Mouse (Mus musculus) bone marrow, adult 2 months (tissue): ENCODE measurements around the gene Spag9. TPM values are rescaled to one million over a fixed set of nuclear protein-coding genes. Genes with fewer than 3 reads are reported as not detected.
A peak's percentile ranks its signal among the peaks of the same experiment; 100 is the strongest.

Experiments
- H3K27ac ChIP-seq: fragments of 200-500 bp; 2 replicates; pipeline ENCODE4 v1.5.1; 2012; ENCODE audit warnings: low read depth, mild to moderate bottlenecking, control low read depth, inconsistent platforms, low read length; ENCODE audit not compliant: control insufficient read depth, poor library complexity, insufficient read depth
- H3K4me1 ChIP-seq: fragments of 200-500 bp; 2 replicates; pipeline ENCODE4 v1.6.1; 2011; ENCODE audit warnings: low read length; ENCODE audit not compliant: control insufficient read depth, insufficient read depth
- H3K4me3 ChIP-seq: fragments of 200-500 bp; replicated peaks from 2 replicates; pipeline ENCODE3; 2011; ENCODE audit warnings: mild to moderate bottlenecking, low read depth, low read length, control low read depth; ENCODE audit not compliant: control insufficient read depth
- CTCF ChIP-seq: fragments of 200-500 bp; IDR thresholded peaks from 2 replicates; pipeline ENCODE4 v1.5.1; 2011; ENCODE audit warnings: low read length, control low read depth; ENCODE audit not compliant: control insufficient read depth, insufficient read depth
- POLR2A ChIP-seq: fragments of 200-500 bp; IDR thresholded peaks from 2 replicates; pipeline ENCODE4 v1.6.1; 2011; ENCODE audit warnings: low read depth, mild to moderate bottlenecking, control low read depth, low read length, borderline replicate concordance; ENCODE audit not compliant: control insufficient read depth
- WGBS: fragments of 180-500 bp; shearing (Covaris S2); methylation state at CpG from one replicate; pipeline ENCODE4 v1.1.7; 2018; 5-methylcytosine and 5-hydroxymethylcytosine counted together
- polyA plus RNA-seq: library from polyadenylated mRNA; stranded (reverse); fragments of >200 nt; gene quantifications from 2 replicates; pipeline ENCODE4 v1.2.4, GENCODE M21; 2011; ENCODE audit warnings: low replicate concordance; ENCODE audit not compliant: missing spikeins, insufficient read depth, insufficient read length

Spag9 gene
- 8.6 and 22.7 TPM in 2 replicates for polyA plus RNA-seq

GRCm38 (mm10) chr11:93995720-93996305 is at the start of gene Spag9:
Spag9 (plus strand) TSS chr11:93996091.
- H3K27ac ChIP-seq = peak within 1 kb of the TSS; percentile 99
- H3K4me1 ChIP-seq = peaks cover 2% of the 10 kb centered on the region; the same call in 1 of the 2 replicates
- peak; percentile 83; the same call in 1 of the 2 replicates for TF ChIP-seq POLR2A
- no peak for TF ChIP-seq CTCF
- peak within 1 kb of the TSS; percentile 94 for H3K4me3 ChIP-seq
- WGBS = 4% methylated on average over 70 of the region's 70 CpGs

- TF ChIP-seq CTCF (no peak), POLR2A (no peak)
These were observed 46.9 kb upstream of the Spag9 start for GRCm38 (mm10) chr11:93948887-93949567.

GRCm38 (mm10) chr11:93950045-93950444 is 45.8 kb upstream of the Spag9 start:
- TF ChIP-seq CTCF (no peak), POLR2A (no peak)
- Histone ChIP-seq H3K4me1 (peaks cover 2% of the 10 kb centered on the region), H3K27ac (no peak overlapping the region), H3K4me3 (no peak overlapping the region)
- 89% methylated on average over 1 of the region's 1 CpGs for WGBS

More at GRCm38 (mm10) chr11:93948887-93949567, 46.9 kb upstream of the Spag9 start:
- H3K4me1 ChIP-seq = no peaks in the 10 kb centered on the region
- H3K4me3 ChIP-seq = no peak overlapping the region
- WGBS = 82% methylated on average over 9 of the region's 9 CpGs
- H3K27ac ChIP-seq = no peak overlapping the region

DNA sequence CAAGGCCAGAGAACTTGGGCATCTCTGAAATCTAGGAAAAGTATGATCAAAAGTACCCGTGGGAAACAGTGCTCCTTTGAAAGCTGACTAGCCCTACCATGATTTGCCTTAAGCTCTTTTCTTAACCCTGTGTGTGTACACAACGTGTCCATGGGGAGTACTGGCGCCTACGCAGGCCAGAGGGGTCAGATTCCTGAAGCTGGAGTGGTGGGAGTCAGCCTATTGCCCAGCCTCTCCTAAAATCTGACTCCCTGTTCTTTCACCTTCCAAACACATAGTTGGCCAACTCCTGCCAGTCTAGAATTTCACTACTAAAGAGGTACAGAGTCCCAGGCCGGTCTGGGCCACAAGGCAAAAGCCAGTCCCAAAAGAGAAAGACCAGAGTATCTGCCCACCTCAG is 43.5 kb upstream of the Spag9 start:
- Histone ChIP-seq H3K4me1 (peaks cover 2% of the 10 kb centered on the region), H3K27ac (no peak overlapping the region), H3K4me3 (no peak overlapping the region)
- TF ChIP-seq CTCF (no peak), POLR2A (no peak)
- 85% methylated on average over 5 of the region's 5 CpGs for WGBS

DNA sequence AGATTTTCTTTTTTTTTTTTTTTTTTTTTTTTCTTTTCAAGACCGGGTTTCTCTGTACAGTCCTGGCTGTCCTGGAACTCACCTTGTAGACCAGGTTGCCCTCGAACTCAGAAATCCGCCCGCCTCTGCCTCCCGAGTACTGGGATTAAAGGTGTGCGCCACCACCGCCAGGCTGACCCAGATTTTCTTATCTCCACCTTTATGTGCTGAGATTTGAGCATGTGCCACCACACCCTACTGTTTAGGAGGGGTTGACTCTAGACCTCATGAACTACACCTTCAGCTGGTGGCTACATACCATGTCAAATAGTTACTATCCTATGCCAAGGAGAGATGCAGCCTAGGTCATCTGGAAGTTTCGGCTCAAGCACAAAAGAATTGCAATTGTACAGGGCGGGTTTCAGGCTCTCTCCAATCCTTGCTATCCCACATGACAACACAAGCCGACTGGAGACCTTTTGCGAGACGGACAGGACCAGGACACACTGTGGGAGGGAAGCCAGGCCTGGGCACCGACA is 41.1 kb upstream of the Spag9 start:
- WGBS = 32% methylated on average over 11 of the region's 13 CpGs
- Histone ChIP-seq H3K27ac (no peak overlapping the region), H3K4me1 (peaks cover 2% of the 10 kb centered on the region)

DNA sequence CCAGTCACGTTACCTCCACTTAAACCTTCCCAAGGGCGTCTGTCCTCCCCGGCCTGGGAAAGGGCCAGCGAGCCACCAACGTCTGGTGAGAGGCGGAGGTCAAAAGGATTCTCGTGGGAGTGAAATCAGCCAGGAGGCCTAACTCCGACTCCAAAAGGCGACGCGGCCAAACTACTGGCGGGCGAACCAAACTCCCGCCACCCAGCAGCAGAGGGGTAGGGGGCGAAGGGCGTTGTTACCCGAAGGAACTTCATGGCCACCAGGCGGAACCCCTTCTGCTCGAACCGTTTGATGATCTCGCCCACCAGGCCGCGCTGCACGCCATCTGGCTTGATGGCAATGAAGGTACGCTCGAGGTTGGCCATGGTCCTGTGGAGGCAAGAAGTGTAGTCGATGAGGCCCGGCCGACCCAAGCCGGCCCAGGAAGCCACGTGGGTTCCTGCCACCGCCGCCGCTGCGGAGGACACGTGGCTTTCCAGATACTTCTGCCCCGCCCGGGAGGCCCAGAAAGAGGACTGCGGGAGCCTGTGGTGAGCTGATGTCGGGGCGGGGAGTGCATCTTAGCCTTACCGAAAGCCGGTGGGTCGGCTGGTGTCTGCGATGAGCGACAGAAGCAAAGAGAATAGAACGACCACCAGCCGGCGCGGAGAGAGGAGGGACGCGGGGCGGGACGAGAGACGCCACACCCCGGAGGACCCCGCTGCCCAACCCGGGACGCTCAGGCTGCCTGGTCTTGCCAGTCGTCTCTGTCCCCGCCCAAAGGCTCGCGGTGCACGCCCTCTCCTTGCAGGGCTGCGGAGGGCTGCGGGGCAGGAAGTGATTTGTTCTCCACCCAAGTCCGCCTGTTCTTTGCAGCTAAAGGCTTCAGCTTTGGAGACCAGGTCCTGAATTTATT is 40.4 kb upstream of the Spag9 start:
- TF ChIP-seq CTCF (no peak), POLR2A (peak; percentile 63)
- H3K27ac ChIP-seq = peak overlapping the region; percentile 72
- under 1% methylated on average over 67 of the region's 67 CpGs for WGBS
- peak overlapping the region; percentile 89 for H3K4me3 ChIP-seq
- peaks cover 2% of the 10 kb centered on the region for H3K4me1 ChIP-seq

More for the DNA sequence above, 41.1 kb upstream of the Spag9 start:
- peak overlapping the region; percentile 89 for H3K4me3 ChIP-seq
- TF ChIP-seq CTCF (no peak), POLR2A (no peak)

- no peak for TF ChIP-seq CTCF
- TF ChIP-seq POLR2A = no peak
- under 1% methylated on average over 6 of the region's 6 CpGs for WGBS
- Histone ChIP-seq H3K4me1 (peaks cover 2% of the 10 kb centered on the region), H3K27ac (peak within 1 kb of the TSS; percentile 72), H3K4me3 (peak within 1 kb of the TSS; percentile 89)
These were observed 39.7 kb upstream of the Spag9 start, which contains the start of gene Nme2 for GRCm38 (mm10) chr11:93956159-93956558. Nme2 (minus strand) TSS chr11:93956259.
